Mouse (Mus musculus): Measurements from ENCODE around the gene Ppp1r21. TPM values are rescaled to one million over a fixed set of nuclear protein-coding genes. Genes with fewer than 3 reads are reported as not detected.

The Ppp1r21 gene
- total RNA-seq, 2 experiments from 2014 or later, result 81.8 to 84.9 TPM

- DNase-seq (ENCODE audit: extremely low spot score in 1 of 2, low spot score in 1 of 2), result no peak
Observed at GRCm38 (mm10) chr17:88636076-88636475, 106.2 kb downstream of the Ppp1r21 start.

GRCm38 (mm10) chr17:88636587-88636986 lies 106.7 kb downstream of the Ppp1r21 start:
- no peak for DNase-seq (ENCODE audit: extremely low spot score in 1 of 2, low spot score in 1 of 2)

Other genes with a start within 250 kb of the Ppp1r21 start
- 10 to 100 TPM; 21.9 to 22.0 TPM for gene Foxn2, start 89.4 kb upstream of the Ppp1r21 start, total RNA-seq (2021)
- gene Ston1, start 67.6 kb downstream of the Ppp1r21 start, total RNA-seq (2021), result 10 to 100 TPM; 13.3 to 13.8 TPM
- under 1 TPM; 0.22 to 0.49 TPM for gene Gtf2a1l, start 138.5 kb downstream of the Ppp1r21 start, total RNA-seq (2021)

Data from layer of hippocampus, postnatal 25 days (tissue).